Mouse (Mus musculus): Measurements from ENCODE around the gene Adamtsl5.

Adamtsl5 gene

DNA sequence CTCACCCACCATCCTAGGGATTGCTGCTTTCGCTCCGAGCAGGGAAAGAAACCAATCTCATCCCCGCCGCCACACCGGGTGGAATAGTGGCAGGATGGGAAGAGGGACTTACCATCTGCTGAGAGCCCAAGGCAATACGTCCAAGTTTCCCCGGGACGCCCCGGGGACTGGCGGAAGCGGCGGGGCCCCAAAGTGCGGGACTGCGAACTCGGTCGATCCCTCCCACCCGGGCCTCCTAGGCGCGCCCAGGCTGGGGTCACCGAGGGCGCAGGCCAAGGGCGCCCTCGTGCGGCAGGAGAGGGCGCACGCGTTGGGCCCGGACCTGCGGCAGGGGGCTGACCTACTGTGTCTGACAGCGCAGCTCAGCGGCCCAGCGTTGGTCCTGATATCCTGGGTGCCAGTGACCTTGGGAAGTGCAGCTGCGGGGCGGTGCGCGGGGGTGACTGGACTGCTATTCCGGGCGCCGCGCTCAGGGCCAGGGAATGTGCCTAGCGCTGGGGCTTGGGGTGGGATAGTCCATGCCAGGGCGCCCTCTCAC, at the start of gene Adamtsl5:
Adamtsl5 (minus strand) TSS at position 169 of the 538 bp plus-strand sequence.
- no peak for DNase-seq (ENCODE audit: extremely low read depth, low read depth, low spot score)

DNA sequence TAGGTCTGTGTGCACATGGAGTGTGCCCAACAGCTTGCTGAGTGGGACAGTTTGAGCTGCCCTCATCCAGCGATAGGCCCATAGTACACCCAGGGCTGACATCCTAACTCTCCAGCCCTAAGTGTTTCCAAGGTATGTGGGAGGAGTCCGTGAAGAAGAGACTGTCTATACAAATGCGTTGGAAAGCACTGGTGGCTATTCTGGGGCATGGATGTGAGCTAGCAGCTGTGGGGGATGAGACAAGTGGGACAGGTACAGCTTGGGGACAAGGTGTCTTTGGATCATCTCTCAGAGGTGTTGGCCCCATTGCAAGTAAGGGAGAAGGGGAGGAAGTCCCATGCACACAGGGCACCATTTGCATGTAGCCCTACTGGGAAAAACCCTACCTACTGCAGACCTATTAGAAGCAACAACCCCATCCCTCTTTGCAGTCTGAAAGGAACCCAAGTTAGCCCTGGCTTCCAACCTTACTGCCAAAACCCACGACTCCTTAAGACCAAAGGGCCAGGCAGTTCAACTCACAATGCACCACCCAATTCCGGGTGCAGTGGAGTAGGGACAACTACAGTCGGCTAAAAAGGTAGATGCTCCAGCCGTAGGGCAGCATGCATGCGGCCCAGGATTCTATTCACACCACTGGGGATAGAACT, 49.4 kb upstream of the Adamtsl5 start:
- DNase-seq (ENCODE audit: extremely low read depth, low read depth, low spot score), result no peak

DNA sequence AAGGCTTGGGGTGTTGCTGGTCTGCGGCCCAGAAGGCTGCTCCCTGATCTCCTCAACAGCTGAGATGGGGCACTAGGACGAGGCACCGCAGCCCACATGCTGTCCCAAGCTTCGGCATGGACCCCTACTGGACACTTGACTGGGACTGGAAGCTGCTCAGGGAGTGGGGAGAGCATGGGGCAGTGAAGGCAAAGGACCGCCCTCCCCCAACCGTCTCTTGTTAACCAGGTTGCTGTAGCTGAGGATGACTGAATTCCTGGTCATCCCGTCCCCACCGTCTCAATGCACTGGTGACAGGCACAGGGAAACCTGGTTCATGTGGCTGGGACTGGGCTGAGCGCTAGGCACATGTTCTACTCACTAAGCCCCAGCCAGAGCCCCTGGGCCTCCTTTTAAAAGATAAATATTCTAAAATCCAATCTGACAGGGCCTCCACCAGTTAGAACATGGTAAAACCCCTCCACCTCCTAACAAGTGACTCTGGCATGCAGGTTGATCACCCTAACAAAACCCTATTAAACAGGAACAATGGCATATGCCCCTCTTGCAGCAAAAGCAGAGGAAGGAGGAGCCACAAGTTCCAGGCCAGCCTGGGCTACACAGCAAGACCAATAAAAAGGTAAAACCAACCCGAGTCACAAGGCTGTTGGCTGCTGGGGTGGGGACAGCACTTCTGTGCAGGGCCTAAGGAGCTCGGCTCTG, 48.8 kb upstream of the Adamtsl5 start:
- no peak for DNase-seq (ENCODE audit: extremely low read depth, low read depth, low spot score)

DNA sequence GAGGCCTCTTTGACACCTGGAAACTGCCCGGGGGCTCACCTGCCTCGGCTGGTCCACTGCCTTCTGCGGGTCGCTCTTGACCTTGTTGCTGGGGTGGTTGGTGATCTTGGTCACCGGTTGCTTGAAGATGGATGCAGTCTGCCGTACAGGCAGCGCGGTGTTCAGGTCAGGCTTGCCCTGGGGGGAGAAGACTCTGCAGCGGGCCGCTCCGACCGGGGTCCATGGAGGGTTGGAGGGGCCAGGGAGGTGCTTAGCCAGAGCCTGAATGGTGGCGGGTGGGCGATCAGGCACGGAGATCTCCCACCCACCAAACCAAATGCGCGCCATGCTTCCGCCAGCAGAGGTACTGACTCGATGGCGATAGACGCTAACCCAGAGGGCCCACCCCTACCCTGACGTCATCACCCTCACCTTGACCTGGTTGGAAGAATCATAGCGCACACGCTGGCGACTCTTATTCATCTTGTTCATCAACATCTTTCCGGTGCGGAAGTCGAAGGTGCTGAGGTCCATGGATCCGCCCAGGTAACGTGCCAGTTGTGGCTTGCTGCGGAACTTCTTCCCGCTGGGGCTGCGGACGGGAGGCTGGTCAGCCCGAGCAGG, 46.9 kb upstream of the Adamtsl5 start:
- DNase-seq (ENCODE audit: extremely low read depth, low read depth, low spot score), result no peak

DNA sequence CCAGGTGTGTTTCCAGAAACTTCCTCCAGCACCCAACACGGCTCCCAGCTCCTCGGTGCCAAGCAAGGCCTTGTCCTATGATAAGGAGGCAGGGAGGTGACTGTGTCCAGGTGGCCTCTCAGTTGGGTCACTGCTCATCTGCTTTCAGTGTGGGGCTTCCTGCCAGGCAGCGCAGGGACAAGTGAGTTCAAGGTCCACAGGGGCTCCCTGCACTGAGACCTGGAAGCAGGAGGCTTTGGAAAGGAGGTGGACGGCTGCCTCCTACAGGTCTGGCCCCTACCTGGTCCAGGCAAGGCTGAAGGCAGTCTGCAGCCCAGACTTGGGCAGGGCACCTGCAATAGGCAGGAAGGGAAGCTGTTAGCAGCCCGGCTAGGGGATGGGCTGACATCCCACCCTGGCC, 44.5 kb upstream of the Adamtsl5 start:
- DNase-seq (ENCODE audit: extremely low read depth, low read depth, low spot score), result no peak

DNA sequence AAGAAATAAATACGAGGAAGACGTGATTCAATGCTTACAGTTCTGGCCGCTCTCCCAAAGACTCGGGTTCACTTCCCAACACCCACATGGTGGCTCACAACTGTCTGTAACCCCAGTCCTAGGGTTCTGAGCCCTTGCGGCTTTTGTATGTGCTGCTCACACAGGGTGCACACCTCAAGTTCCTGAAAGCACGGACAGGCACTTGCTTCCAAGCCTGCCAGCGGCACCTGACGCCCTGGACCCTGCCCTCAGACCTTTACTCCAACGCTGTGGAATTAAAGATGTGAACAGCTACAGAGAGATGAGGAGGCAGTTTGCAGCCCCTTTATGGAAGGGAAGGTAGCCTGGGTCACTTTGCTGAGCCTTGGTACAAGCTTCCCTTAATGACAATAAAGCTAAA, 42.5 kb upstream of the Adamtsl5 start:
- DNase-seq (ENCODE audit: extremely low read depth, low read depth, low spot score), result no peak

DNA sequence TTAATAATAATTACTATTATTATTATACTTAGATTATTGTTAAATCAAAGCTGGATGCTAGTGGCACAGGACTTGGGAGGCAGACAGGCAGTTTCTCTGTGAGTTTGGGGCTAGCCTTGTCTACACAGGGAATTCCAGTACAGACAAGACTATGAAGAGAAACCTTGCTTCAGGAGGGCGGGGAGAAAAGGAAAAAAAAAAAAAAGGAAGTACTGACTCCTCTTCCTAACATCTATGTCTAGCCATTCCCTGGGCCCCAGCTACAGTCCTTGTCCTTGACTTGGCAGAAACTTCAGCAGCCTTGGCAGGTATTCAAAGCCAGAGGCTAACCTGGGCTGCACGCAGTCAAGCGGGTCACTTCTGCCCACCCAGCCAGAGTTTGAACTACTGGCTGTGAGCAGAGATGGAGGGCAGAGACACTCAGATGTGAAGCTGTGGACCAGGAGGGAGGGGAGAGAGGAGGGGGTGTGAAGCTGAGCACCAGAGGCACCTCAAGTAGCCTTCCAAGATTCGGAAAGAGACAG, 41.0 kb upstream of the Adamtsl5 start:
- DNase-seq (ENCODE audit: extremely low read depth, low read depth, low spot score), result no peak

DNA sequence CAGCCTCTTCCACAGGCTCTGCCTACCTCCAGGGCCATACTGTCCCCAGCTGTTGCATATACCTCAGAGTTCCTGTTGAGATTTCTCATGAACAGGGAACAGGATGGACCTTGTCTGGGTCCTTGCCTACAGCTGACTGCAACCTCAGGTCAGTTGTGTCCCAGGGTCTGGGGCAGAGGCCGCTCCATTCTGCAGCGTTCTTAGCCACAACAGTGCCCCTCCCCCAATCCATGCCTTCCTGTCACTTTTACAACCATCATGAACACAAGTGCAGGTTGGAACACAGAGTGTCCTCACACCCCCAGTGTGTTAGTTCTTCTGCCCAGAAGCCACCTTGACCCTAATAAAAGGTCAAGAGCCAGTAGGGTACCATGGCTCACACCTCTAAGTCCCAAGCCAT, 40.5 kb upstream of the Adamtsl5 start:
- DNase-seq (ENCODE audit: extremely low read depth, low read depth, low spot score), result no peak

DNA sequence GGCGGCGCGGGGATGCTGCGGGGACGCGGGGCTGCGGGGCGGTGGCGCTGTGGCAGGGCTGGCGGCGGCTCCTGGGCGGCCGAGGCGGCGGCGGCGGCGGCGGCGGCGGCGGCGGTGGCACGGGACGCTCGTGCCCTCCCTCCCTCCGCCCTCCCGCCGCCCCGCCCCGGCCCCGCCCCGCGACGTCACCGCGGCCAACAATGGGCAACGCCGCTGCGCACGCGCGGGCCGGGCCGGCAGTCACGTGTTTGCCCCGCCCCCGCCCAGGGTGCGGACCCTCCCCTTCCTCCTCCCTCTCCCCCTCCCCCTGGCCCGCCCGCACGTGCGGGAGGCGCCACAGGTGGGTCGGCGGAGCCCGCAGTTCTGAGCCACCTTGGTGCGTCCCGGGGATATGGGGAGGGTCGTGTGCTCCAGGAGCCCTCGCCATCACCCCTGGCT, 39.3 kb upstream of the Adamtsl5 start, which contains the start of gene Mex3d:
Mex3d (minus strand) TSS at position 138 of the 438 bp plus-strand sequence.
- DNase-seq (ENCODE audit: extremely low read depth, low read depth, low spot score), result no peak

DNA sequence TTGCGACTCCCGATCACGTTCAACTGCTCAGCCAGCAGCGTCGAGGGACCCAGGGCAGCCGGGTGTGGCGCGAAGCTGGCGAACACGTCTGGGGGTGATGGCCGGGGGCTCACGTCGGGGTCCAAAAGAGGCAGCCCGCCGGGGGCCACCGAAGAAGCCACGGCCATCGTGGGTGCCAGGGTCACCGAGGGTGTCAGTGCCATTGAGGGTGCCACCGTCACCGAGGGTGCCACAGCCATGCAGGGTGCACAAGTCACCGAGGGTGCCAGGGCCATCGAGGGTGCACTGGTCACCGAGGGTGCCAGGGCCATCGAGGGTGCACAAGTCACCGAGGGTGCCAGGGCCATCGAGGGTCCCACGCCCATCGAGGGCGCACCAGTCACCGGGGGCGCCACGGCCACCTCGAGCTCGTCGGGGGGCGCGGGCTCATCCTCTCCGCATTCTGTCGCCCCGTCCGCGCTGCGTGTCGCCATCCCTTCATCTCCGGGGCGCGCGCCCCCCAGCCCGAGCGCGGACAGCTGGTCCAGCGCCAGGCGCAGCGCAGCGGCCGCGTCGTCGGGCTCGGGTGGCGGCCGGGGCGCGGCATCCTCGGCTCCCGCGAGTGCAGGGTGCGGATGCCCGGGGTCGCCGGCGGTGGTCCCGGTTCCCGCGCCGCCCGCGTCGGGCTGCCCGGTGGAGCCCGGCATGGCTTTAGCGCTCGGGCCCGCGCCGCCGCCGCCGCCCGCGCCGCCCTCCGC, 38.7 kb upstream of the Adamtsl5 start:
- no peak for DNase-seq (ENCODE audit: extremely low read depth, low read depth, low spot score)

DNA sequence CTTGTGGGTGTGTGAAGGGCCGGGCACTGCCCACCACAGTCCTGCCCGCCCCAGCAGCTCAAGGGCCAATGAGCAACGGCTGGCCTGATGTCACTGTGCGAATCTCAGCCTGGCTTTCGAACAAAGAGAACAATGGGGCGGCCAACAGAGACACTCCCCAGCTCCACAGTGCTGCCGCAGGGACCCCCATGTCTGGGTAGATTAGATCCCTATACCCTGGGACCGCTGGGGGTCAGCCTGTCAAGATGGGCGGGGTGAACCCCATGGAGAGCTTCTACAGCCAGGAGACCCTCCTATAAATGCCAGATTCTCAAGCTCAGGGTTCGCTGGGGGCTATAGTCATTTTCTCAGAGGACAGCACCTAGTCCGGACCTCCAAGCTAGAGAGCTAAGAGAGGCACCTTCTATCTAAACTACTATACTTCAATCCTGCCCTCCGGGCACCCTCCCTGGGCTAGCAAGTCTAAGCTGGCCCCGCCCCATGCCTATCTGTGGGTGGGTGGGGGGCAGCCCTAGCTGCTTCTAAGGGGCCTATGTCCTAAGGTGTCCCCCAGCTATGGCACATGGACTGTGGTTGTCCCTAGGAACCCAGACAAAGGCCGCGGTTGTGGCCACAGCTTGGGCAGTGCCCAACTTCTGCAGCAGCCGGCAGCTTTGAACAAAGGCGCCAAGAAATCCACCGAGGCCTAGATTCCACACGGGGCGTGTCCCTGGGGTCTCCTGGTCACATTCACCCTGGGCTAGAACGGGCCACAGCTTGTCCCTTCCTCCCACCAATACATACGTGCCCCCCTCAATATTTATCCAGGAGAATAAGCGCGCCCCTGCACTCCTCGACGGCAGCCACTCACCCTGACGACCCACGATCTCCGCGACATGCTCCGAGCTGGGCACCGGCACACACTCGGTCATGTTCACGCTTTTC, 37.9 kb upstream of the Adamtsl5 start:
- no peak for DNase-seq (ENCODE audit: extremely low read depth, low read depth, low spot score)

DNA sequence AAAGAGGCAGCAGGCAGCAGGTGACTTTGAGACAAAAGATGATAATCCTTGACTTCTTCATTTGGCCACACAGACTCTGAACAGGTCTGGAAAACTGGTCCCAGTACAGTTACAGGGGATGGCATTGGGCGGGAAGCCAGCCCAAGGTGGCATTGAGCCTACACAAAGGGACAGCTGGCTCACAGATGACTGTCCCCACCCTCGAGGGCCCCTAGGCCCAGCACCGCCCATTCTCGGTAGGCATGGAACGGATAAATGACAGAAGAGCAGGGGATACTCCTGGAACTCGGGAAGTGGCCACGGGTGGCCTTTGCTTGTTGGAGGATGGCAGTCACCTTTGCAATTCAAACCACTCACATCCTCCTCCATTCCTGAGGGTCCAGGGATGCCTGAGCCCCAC, 37.1 kb upstream of the Adamtsl5 start:
- no peak for DNase-seq (ENCODE audit: extremely low read depth, low read depth, low spot score)

DNA sequence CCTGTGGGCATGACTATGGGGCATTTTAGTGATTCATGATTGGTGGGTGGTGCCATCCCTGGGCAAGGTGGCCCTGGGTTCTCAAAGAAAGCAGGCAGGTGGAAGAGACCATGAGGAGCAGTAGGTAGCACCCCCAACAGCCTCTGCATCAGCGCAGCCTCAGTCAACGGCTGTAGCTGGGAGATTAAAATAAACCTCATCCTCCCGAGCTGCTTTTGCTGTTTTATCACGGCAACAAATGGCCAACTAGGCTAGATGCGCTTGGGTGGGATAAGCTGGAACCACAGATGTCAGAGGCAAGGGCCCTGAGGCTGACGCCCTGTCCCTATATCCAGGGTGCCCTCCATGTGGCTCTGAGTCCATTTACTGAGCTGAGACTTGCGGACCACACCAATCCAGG, 36.5 kb upstream of the Adamtsl5 start:
- no peak for DNase-seq (ENCODE audit: extremely low read depth, low read depth, low spot score)

DNA sequence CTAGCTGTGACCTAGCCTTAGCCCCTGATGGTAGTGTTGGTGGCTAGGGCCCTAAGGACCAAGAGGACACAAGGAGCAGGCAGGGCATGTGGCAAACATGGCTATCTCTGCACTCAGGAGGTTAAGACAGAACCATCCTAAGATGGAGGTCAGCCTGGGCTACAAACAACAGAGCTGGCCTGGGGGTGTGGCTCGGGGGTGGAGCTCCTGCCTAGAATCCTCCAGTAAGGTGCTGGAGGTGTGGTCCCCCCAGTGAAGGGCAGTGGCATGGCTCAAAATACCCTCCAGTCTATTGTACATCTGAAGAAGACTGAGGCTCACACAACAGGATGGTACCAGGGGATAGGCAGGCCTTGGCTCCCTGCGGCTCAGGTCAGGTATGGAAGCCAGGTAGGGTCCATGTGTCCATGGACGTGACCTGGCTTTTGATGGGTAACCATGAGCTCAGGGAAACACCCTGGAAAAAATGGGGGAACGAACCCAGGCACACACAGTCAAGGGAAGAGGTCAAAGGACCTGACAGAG, 36.0 kb upstream of the Adamtsl5 start:
- DNase-seq (ENCODE audit: extremely low read depth, low read depth, low spot score), result no peak

DNA sequence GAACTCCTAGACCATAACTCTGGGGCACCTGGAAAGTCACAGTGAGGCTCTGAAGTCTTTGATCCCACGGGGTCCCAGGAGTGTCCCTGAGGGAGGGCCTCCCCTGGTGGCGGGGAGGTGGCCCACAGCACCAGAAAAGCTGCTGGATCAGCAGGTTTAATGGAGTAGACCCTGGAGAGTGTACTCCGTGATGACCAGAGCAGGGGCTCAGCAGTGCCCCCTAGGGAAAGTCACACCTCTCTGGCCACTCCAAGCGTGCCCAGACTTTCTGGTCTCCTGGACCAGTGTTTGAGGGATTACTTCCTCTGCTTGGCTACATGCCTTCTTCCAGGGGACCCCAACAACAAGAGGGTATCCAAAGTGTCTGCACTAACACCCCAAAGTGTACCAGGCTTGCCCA, 35.2 kb upstream of the Adamtsl5 start:
- no peak for DNase-seq (ENCODE audit: extremely low read depth, low read depth, low spot score)

DNA sequence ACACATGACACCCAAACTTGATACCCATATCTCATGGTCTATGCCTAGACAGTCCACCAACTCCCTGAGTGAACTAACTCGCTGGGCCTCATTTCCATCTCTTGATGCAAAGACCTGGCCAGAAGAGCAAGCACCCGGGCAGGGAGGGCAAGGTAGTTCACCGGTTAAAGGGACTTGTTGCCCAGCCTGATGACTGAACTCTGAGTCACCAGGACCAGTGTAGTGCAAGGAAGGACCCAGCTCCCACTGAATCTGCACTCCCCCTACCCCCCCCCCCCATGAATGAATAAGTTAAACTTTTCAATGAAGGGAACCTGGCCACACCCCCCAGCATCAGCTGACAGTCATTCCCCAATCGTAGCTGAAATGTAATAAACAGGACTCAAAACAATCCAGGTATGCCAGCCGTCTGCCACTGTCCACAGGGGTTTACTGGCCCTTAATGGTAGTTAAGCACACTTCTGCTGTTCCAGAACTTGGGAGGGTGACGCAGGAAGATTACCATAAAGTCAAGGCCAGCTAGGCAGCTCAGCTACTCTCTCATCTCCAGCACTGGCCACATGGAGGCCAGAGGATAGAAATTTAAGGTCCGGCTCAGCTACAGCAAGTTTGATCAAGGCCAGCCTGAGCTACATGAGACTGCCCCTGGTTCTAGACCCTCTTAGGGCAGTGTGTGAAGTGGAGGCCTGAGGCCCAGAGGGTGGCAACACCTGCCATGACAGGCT, 34.6 kb upstream of the Adamtsl5 start:
- no peak for DNase-seq (ENCODE audit: extremely low read depth, low read depth, low spot score)

DNA sequence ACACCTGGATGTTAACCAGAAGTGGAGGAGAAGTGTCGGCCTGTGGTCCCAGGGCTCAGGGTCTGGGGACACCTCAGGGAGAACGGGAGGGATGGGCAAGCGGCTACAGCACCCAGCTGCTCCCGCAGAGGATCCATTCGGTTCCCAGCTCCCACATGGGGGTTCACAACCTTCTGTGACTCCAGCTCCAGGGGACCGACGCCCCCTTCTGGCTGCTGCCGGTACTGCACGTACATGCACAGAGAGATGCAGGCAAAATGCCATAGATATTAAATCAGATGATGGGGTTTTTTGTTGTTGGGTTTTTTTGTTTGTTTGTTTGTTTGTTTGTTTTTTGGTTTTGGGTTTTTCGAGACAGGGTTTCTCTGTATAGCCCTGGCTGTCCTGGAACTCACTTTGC, 29.5 kb upstream of the Adamtsl5 start:
- no peak for DNase-seq (ENCODE audit: extremely low read depth, low read depth, low spot score)

DNA sequence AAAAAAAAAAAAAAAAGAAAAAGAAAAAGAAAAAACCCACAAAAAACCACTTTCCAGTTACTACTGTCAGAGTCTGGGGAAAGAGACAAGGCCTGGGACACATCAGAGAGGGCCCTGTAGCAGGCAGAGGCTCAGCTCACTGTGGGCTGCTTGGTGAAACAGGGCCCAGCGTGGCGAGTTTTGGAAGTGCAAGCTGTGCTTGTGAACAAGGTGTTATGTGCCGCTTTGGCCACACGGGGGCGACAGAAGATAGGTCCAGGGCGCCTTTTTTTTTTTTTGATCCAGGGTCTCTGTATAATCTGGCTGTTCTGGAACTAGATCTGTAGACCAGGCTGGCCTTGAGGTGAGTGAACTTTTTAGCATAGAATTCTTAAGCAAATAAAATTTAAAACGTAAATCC, 27.9 kb upstream of the Adamtsl5 start:
- DNase-seq (ENCODE audit: extremely low read depth, low read depth, low spot score), result no peak

DNA sequence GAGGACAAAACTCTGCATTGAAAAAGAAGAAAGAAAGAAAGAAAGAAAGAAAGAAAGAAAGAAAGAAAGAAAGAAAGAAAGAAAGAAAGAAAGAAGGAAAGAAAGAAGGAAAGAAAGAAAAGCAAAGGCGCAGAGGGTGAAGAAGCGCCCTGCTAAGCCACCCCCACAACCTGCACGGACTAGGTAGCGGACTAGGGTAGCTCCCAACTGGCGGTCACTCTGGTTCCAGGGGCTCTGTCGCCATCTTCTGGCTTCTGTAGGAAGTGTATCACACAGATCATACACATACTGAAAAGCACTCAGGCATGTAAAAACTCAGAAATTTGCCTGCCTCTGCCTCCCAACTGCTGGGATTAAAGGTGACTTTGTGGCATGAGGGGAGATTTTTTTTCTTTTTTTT, 25.9 kb upstream of the Adamtsl5 start:
- DNase-seq (ENCODE audit: extremely low read depth, low read depth, low spot score), result no peak

Data from fat pad, adult 2 months (tissue).